Mouse (Mus musculus) embryonic facial prominence, embryonic 12.5 days (tissue): ENCODE data around the gene Amer3. TPM values are rescaled to one million over a fixed set of nuclear protein-coding genes. Genes with fewer than 3 reads are reported as not detected.
"Not testable (repeated sequence)": the region's sequence is repeated elsewhere in the genome, so short reads cannot be mapped to it uniquely, and the experiment has no call there.

Experiments used
- ATAC-seq: fragments of 200-750 bp; cut with Nextera tagmentation; 2 replicates; pipeline ENCODE4 v1.8.0; 2017; ENCODE audit not compliant: insufficient number of reproducible peaks, insufficient read depth, low FRiP score, low TSS enrichment
- H3K27ac ChIP-seq: fragments of 300-500 bp; sonication (generic); 2 replicates; pipeline ENCODE4 v1.5.1; 2016; ENCODE audit warnings: mild to moderate bottlenecking
- H3K27me3 ChIP-seq: fragments of 300-500 bp; sonication (generic); 2 replicates; pipeline ENCODE4 v1.6.1; 2016; ENCODE audit warnings: mild to moderate bottlenecking, moderate library complexity
- H3K36me3 ChIP-seq: fragments of 300-500 bp; sonication (generic); 2 replicates; pipeline ENCODE4 v1.6.1; 2016; ENCODE audit warnings: mild to moderate bottlenecking
- H3K4me1 ChIP-seq: fragments of 300-500 bp; sonication (generic); 2 replicates; pipeline ENCODE4 v1.6.1; 2016
- H3K4me2 ChIP-seq: fragments of 300-500 bp; sonication (generic); replicated peaks from 2 replicates; pipeline ENCODE4 v1.6.1; 2016; ENCODE audit warnings: mild to moderate bottlenecking, moderate library complexity
- H3K4me3 ChIP-seq: fragments of 300-500 bp; sonication (generic); 2 replicates; pipeline ENCODE4 v1.5.1; 2016; ENCODE audit warnings: mild to moderate bottlenecking
- H3K9ac ChIP-seq: fragments of 300-500 bp; sonication (generic); 2 replicates; pipeline ENCODE4 v1.6.1; 2016; ENCODE audit warnings: mild to moderate bottlenecking, moderate library complexity
- H3K9me3 ChIP-seq: fragments of 300-500 bp; sonication (generic); 2 replicates; pipeline ENCODE4 v1.6.1; 2016; ENCODE audit warnings: mild to moderate bottlenecking, moderate library complexity
- WGBS: fragments of 180-500 bp; shearing (Covaris S2); methylation state at CpG from one replicate; pipeline ENCODE4 v1.1.7; 2016; 5-methylcytosine and 5-hydroxymethylcytosine counted together
- polyA plus RNA-seq: library from polyadenylated mRNA; unstranded; fragments of >200 nt; fragmentation: Nextera tagmentation; extraction: Ambion mirVana; gene quantifications from 2 replicates; pipeline ENCODE4 v1.2.1, GENCODE M21; 2016

Gene Amer3
- polyA plus RNA-seq, 1 experiment from 2014 or later, result 0.87 TPM

- ATAC-seq, result no peak
- no peaks in the 10 kb centered on the region for H3K36me3 ChIP-seq
- no peaks in the 10 kb centered on the region for H3K9me3 ChIP-seq
- no peak overlapping the region for H3K9ac ChIP-seq
- H3K4me2 ChIP-seq, result no peak overlapping the region
- no peak overlapping the region for H3K4me3 ChIP-seq
- no peaks in the 10 kb centered on the region for H3K4me1 ChIP-seq
- H3K27ac ChIP-seq, result no peak overlapping the region
- WGBS, result 79% methylated on average over 2 of the region's 2 CpGs
- no peaks in the 10 kb centered on the region for H3K27me3 ChIP-seq
Measured at GRCm38 (mm10) chr1:34613801-34614200, 34.3 kb downstream of the Amer3 start.

GRCm38 (mm10) chr1:34620116-34620515 is 40.7 kb downstream of the Amer3 start:
- not testable (repeated sequence) for H3K4me2 ChIP-seq, H3K4me1 ChIP-seq, H3K27ac ChIP-seq, H3K9ac ChIP-seq, ATAC-seq, H3K4me3 ChIP-seq, H3K36me3 ChIP-seq, H3K27me3 ChIP-seq, H3K9me3 ChIP-seq
- WGBS, result 94% methylated on average over 13 of the region's 13 CpGs

- not testable (repeated sequence) for H3K27me3 ChIP-seq, H3K4me2 ChIP-seq, H3K4me3 ChIP-seq, H3K9ac ChIP-seq, H3K36me3 ChIP-seq, H3K27ac ChIP-seq, H3K9me3 ChIP-seq, ATAC-seq, H3K4me1 ChIP-seq
- WGBS, result 87% methylated on average over 5 of the region's 5 CpGs
Measured at GRCm38 (mm10) chr1:34620761-34621160, 41.3 kb downstream of the Amer3 start.

GRCm38 (mm10) chr1:34635711-34636110 is 56.3 kb downstream of the Amer3 start:
- no peaks in the 10 kb centered on the region for H3K4me1 ChIP-seq
- 83% methylated on average over 18 of the region's 18 CpGs for WGBS
- H3K9me3 ChIP-seq, result no peaks in the 10 kb centered on the region
- no peak for ATAC-seq
- no peak overlapping the region for H3K27ac ChIP-seq
- H3K36me3 ChIP-seq, result no peaks in the 10 kb centered on the region
- no peak overlapping the region for H3K9ac ChIP-seq
- H3K4me3 ChIP-seq, result no peak overlapping the region
- H3K27me3 ChIP-seq, result no peaks in the 10 kb centered on the region
- H3K4me2 ChIP-seq, result no peak overlapping the region

Other genes starting within 250 kb of the Amer3 start
- 51.0 and 52.1 TPM in 2 replicates for gene Ccdc115, start 140.0 kb upstream of the Amer3 start, polyA plus RNA-seq
- 88.4 and 90.3 TPM in 2 replicates for gene Imp4, start 139.8 kb upstream of the Amer3 start, polyA plus RNA-seq
- gene Ptpn18, start 119.9 kb upstream of the Amer3 start, polyA plus RNA-seq, result 9.9 and 14.1 TPM in 2 replicates
- not detected in 2 replicates for gene Prss39, start 81.2 kb upstream of the Amer3 start, polyA plus RNA-seq
- 0.22 and 0.36 TPM in 2 replicates for gene Cfc1, start 44.0 kb upstream of the Amer3 start, polyA plus RNA-seq
- gene Prss40, start 18.7 kb upstream of the Amer3 start, polyA plus RNA-seq, result not detected in 2 replicates